Mouse (Mus musculus) adrenal gland, postnatal 36 days (tissue): ENCODE results near the gene Sumo1. TPM values are rescaled to one million over a fixed set of nuclear protein-coding genes. Genes with fewer than 3 reads are reported as not detected.
"Not testable (repeated sequence)": the region's sequence is repeated elsewhere in the genome, so short reads cannot be mapped to it uniquely, and the experiment has no call there.

ENCODE experiments used
- DNase-seq, 2 experiments: peaks; one replicate each; pipeline ENCODE4 v3.0.0; 2021; ENCODE audit warnings: mixed read lengths in 1 of 2
- long read RNA-seq, 2 experiments: library from polyadenylated mRNA; stranded (forward); transcript quantifications; one replicate each; pipeline ENCODE4 v2.0.0; 2021; ENCODE audit warnings: borderline sequencing depth in 2 of 2
- total RNA-seq, 2 experiments: library from RNA; stranded (reverse); gene quantifications; 2 replicates each; pipeline ENCODE4 v1.2.3; 2021

Sumo1 gene
- total RNA-seq: 100 to 1,000 TPM; 115 to 155 TPM
- long read RNA-seq, experiment 1, transcript Sumo1-201 (5 exons, 1,215 nt): major isoform, 288 of 327 reads
- long read RNA-seq, experiment 1, partial matches to known transcripts: 19 of 327 reads
- long read RNA-seq, experiment 1, other reads (novel, unspliced or antisense): 20 of 327 reads
- long read RNA-seq, experiment 2, transcript Sumo1-201 (5 exons, 1,215 nt): major isoform, 62 of 72 reads
- long read RNA-seq, experiment 2, partial matches to known transcripts: 0 of 72 reads
- long read RNA-seq, experiment 2, other reads (novel, unspliced or antisense): 10 of 72 reads

GRCm38 (mm10) chr1:59670641-59671168 is at the start of gene Sumo1:
Gene Sumo1, minus strand, starts transcription at chr1:59670834.
- DNase-seq: peak; percentile 92 to 93

- DNase-seq: peak in 1 of 2 experiments; percentile 34
Observed at GRCm38 (mm10) chr1:59719900-59720299, 49.3 kb upstream of the Sumo1 start.

GRCm38 (mm10) chr1:59701766-59702165 is 31.1 kb upstream of the Sumo1 start:
- peak; percentile 16 to 17 for DNase-seq

- no peak for DNase-seq
Observed at GRCm38 (mm10) chr1:59698207-59698606, 27.6 kb upstream of the Sumo1 start.

GRCm38 (mm10) chr1:59697751-59698150 is 27.1 kb upstream of the Sumo1 start:
- no peak for DNase-seq

- no peak for DNase-seq
Observed at GRCm38 (mm10) chr1:59690467-59690866, 19.8 kb upstream of the Sumo1 start.

- no peak for DNase-seq
Observed at GRCm38 (mm10) chr1:59687493-59687892, 16.9 kb upstream of the Sumo1 start.

GRCm38 (mm10) chr1:59684819-59685755 is 14.5 kb upstream of the Sumo1 start, which contains the start of gene Nop58:
Gene Nop58, plus strand, starts transcription at chr1:59684971.
- peak; percentile 89 to 90 for DNase-seq

- DNase-seq: peak; percentile 8 to 15
Observed at GRCm38 (mm10) chr1:59683926-59684818, 13.5 kb upstream of the Sumo1 start.

GRCm38 (mm10) chr1:59673661-59674060 is 3.0 kb upstream of the Sumo1 start:
- no peak for DNase-seq

GRCm38 (mm10) chr1:59669962-59670630 is 538 bp downstream of the Sumo1 start:
- DNase-seq: peak; percentile 53 to 60

GRCm38 (mm10) chr1:59668871-59669270 is 1.8 kb downstream of the Sumo1 start:
- no peak for DNase-seq

GRCm38 (mm10) chr1:59663456-59664135 is 7.0 kb downstream of the Sumo1 start:
- no peak for DNase-seq

GRCm38 (mm10) chr1:59656244-59657171 is 14.1 kb downstream of the Sumo1 start:
- no peak for DNase-seq

GRCm38 (mm10) chr1:59653243-59653911 is 17.3 kb downstream of the Sumo1 start:
- DNase-seq: no peak

- DNase-seq: no peak
Observed at GRCm38 (mm10) chr1:59651201-59651819, 19.3 kb downstream of the Sumo1 start.

GRCm38 (mm10) chr1:59646502-59646901 is 24.1 kb downstream of the Sumo1 start:
- not testable (repeated sequence) for DNase-seq

GRCm38 (mm10) chr1:59642488-59642887 is 28.1 kb downstream of the Sumo1 start:
- no peak for DNase-seq
